Mouse (Mus musculus) erythroblast, embryonic 14.5 days (primary cell): ENCODE data around the gene Dpf2.

Source experiments
- GATA1 ChIP-seq: IDR thresholded peaks from 2 replicates; pipeline ENCODE4 v1.6.1; 2012; ENCODE audit warnings: low read length, inconsistent platforms, mixed read lengths
- TAL1 ChIP-seq: IDR thresholded peaks from 3 replicates; pipeline ENCODE4 v1.6.1; 2012; ENCODE audit warnings: low read length, inconsistent platforms, mixed read lengths

DNA sequence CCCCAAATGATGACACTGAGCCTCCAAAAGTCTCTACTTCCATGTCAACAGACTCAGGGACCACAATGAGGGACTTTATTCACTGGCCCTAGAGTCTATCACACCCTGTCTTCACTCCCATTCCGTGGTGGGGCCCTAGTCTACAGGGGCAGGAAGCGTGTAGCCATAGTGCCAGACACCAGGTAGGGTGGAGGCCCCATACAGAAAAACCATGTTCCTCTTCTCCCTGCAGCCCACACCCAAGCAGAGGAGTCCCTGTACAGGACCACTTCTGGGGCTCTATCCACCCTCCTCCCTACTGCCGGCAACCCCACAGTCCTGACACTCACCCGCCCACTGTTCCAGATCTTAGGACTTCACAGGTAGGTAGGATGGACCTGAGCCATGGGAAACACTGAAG, 40.3 kb downstream of the Dpf2 start:
- no peak for TF ChIP-seq GATA1
- no peak for TF ChIP-seq TAL1
